Comparison of ENCODE assay signal across 15 mouse cellular contexts in genomic region chr6:100213596-100213995, GRCm38 (mm10).
DNase-seq lines count a peak whose midpoint lies in the region; ATAC-seq and TF ChIP-seq lines count a peak whose summit lies in the region.
"Had no signal": no experiment of that assay in that cellular context is flagged by ENCODE, and none has a peak within 500 bp of the region (broad histone marks: within the 10 kb centered on the region; RNA-seq: fewer than 3 reads in every experiment).

No protein-coding gene starts in this region.

- H3K27me3 ChIP-seq in heart, embryonic 13.5 days (replicated peaks): peaks cover 3% of the 10 kb centered on the region
- peaks cover 39% of the 10 kb centered on the region for H3K27me3 ChIP-seq in megakaryocyte, embryonic 14.5 days (replicated peaks)

- H3K4me2 ChIP-seq in heart, embryonic 13.5 days: no peak overlapping the region
- H3K4me2 ChIP-seq: hindbrain, embryonic 15.5 days had no signal

- TF ChIP-seq CTCF in layer of hippocampus, adult 2 months (conservative IDR thresholded peaks at IDR 0.05): no peak

- no peak overlapping the region; the same call in 1 of the 2 replicates for H3K27ac ChIP-seq in heart, embryonic 13.5 days (replicated peaks)
- H3K27ac ChIP-seq in layer of hippocampus, adult 2 months: no peak overlapping the region
- H3K27ac ChIP-seq: liver, embryonic 12.5 days had no signal

- H3K4me3 ChIP-seq in heart, embryonic 13.5 days: no peak overlapping the region
- H3K4me3 ChIP-seq in megakaryocyte, embryonic 14.5 days (replicated peaks): peak overlapping the region; percentile 54
- H3K4me3 ChIP-seq in layer of hippocampus, adult 2 months: no peak overlapping the region
- H3K4me3 ChIP-seq: hindbrain, embryonic 15.5 days; liver, embryonic 12.5 days had no signal

- no peaks in the 10 kb centered on the region for H3K36me3 ChIP-seq in heart, embryonic 13.5 days
- H3K36me3 ChIP-seq in megakaryocyte, embryonic 14.5 days (replicated peaks; ENCODE audit: low read length): no peaks in the 10 kb centered on the region
- H3K36me3 ChIP-seq: hindbrain, embryonic 15.5 days; liver, embryonic 12.5 days had no signal

- DNase-seq in heart, postnatal 10 days: no peak
- DNase-seq in R1 (ENCODE audit: low read depth, low spot score): peak; percentile 77
- DNase-seq in lung, postnatal 10 days: peak; percentile 38
- no peak for DNase-seq in embryo, embryonic 9.5 days (ENCODE audit: extremely low spot score)
- no peak for DNase-seq in layer of hippocampus, adult 2 months (ENCODE audit: low spot score in 2 of 2)
- DNase-seq: adrenal gland, postnatal 25 days; cerebellum, adult 9-11 months; gastrocnemius, postnatal 14 days; kidney, adult 2 months; right cerebral cortex, postnatal 14 days had no signal

- peaks cover 65% of the 10 kb centered on the region for H3K4me1 ChIP-seq in heart, embryonic 13.5 days
- peaks cover 68% of the 10 kb centered on the region for H3K4me1 ChIP-seq in megakaryocyte, embryonic 14.5 days

- intact Hi-C loops in heart, postnatal 10 days (cut with DNase I): no loop called here

- no peaks in the 10 kb centered on the region for H3K9me3 ChIP-seq in heart, embryonic 13.5 days
- H3K9me3 ChIP-seq in megakaryocyte, embryonic 14.5 days: no peaks in the 10 kb centered on the region
- H3K9me3 ChIP-seq: hindbrain, embryonic 15.5 days; liver, embryonic 12.5 days had no signal

- 52% methylated on average over 9 of the region's 9 CpGs for WGBS in heart, embryonic 13.5 days

- ATAC-seq in heart, embryonic 13.5 days (ENCODE audit: extremely low read depth, insufficient number of reproducible peaks, low FRiP score, low TSS enrichment): no peak
- ATAC-seq in megakaryocyte, adult 5-6 weeks (ENCODE audit: poor library complexity, severe bottlenecking): no peak

- H3K9ac ChIP-seq in heart, embryonic 13.5 days: 0 out of 2 replicates have a peak overlapping the region, but pooled peaks have one; percentile 11
- H3K9ac ChIP-seq: hindbrain, embryonic 15.5 days; liver, embryonic 12.5 days had no signal

Comparison
In these comparisons a context has a peak if more than half of its experiments do, and no peak if none do; other contexts are left out.
1. DNase-seq: peak in R1 (single experiment) and lung, postnatal 10 days (single experiment); none in heart, postnatal 10 days (0 of 2), embryo, embryonic 9.5 days (single experiment) and layer of hippocampus, adult 2 months (0 of 2).